Mouse (Mus musculus): ENCODE data around the gene Olfr961.

DNA sequence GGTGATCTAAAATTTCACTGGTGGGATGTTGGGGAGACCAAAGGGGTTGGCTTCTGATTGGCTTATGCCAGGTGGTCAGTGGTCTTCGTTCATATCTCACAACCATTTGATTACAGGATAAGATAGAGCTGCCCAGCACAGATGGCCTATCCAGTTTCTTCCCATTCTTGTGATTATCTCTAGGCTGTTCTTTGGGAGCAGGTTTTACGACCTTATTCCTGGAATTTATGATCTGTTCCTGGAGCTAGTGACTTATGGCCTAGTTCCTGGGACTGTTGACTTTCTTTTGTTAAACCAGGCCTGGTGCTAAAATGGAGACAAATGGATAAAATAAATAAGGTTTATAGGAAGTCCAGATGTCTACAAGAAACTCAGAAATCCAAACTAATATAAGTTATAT lies 20.2 kb upstream of the Olfr961 start:
- TF ChIP-seq CTCF (IDR thresholded peaks at IDR 0.05; ENCODE audit: low read depth) (no peak), EP300 (IDR thresholded peaks at IDR 0.05; ENCODE audit: low read depth) (no peak)
